Mouse (Mus musculus) embryonic fibroblast, embryonic 13.5 days (primary cell): ENCODE results near the gene Phykpl.

ENCODE experiments used
- CTCF ChIP-seq: IDR thresholded peaks from 2 replicates; pipeline ENCODE4 v1.5.1; 2011; ENCODE audit warnings: mild to moderate bottlenecking, control low read depth, low read length, moderate library complexity, borderline replicate concordance; ENCODE audit not compliant: insufficient read depth
- POLR2A ChIP-seq: IDR thresholded peaks from 2 replicates; pipeline ENCODE4 v1.6.1; 2011; ENCODE audit warnings: low read depth, mild to moderate bottlenecking, control low read depth, low read length, moderate library complexity

DNA sequence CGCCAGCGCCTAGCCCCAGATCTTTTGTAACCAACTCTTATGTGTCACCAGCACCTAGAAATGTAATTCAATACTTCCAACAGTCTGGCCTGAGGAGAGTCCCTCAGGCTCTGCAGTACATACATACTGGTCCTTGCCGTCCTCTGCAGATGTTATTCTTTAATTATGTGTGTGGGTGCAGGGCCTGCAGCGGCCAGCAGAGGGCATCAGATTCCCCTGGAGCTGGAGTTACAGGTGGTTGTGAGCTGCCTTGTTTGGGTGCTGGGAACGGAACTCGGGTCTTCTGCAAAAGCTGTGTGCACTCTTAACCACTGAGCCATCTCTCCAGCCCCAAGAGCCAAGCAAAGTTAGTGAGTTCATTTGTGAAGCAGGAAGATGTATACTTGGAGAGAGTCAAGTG is 18.6 kb upstream of the Phykpl start:
- no peak for TF ChIP-seq CTCF
- no peak for TF ChIP-seq POLR2A
